Mouse (Mus musculus) neural tube, embryonic 15.5 days (tissue): ENCODE measurements around the gene Uts2r. TPM values are rescaled to one million over a fixed set of nuclear protein-coding genes. Genes with fewer than 3 reads are reported as not detected.

Source experiments
- polyA plus RNA-seq: library from polyadenylated mRNA; unstranded; fragments of >200 nt; fragmentation: Nextera tagmentation; extraction: Ambion mirVana; gene quantifications from 2 replicates; pipeline ENCODE4 v1.2.1, GENCODE M21; 2015

The Uts2r gene
- polyA plus RNA-seq, 1 experiment from 2014 or later, result 0.46 TPM

Other genes starting within 250 kb of the Uts2r start
- gene Ccdc57, start 227.4 kb upstream of the Uts2r start, polyA plus RNA-seq, result 5.9 and 6.2 TPM in 2 replicates
- 11.3 and 15.3 TPM in 2 replicates for gene Slc16a3, start 211.8 kb upstream of the Uts2r start, polyA plus RNA-seq
- 126 and 130 TPM in 2 replicates for gene Csnk1d, start 168.9 kb upstream of the Uts2r start, polyA plus RNA-seq
- gene Cd7, start 120.9 kb upstream of the Uts2r start, polyA plus RNA-seq, result 5.2 TPM in 1 of 2 replicates, not detected in the other
- not detected in 2 replicates for gene Sectm1b, start 96.7 kb upstream of the Uts2r start, polyA plus RNA-seq
- 0.98 TPM in 1 of 2 replicates, not detected in the other for gene Sectm1a, start 79.1 kb upstream of the Uts2r start, polyA plus RNA-seq
- not detected in 2 replicates for gene Tex19.2, start 41.6 kb upstream of the Uts2r start, polyA plus RNA-seq
- gene Tex19.1, start 14.1 kb upstream of the Uts2r start, polyA plus RNA-seq, result not detected in 2 replicates
- 28.9 and 35.1 TPM in 2 replicates for gene Hexdc, start 44.2 kb downstream of the Uts2r start, polyA plus RNA-seq
- gene Ogfod3, start 44.4 kb downstream of the Uts2r start, polyA plus RNA-seq, result 26.8 and 31.7 TPM in 2 replicates
- 35.7 and 38.9 TPM in 2 replicates for gene Cybc1, start 69.1 kb downstream of the Uts2r start, polyA plus RNA-seq
- gene Narf, start 77.0 kb downstream of the Uts2r start, polyA plus RNA-seq, result 85.9 and 99.1 TPM in 2 replicates
- 11.4 and 12.8 TPM in 2 replicates for gene Foxk2, start 99.7 kb downstream of the Uts2r start, polyA plus RNA-seq
- 84.2 and 86.4 TPM in 2 replicates for gene Wdr45b, start 194.2 kb downstream of the Uts2r start, polyA plus RNA-seq
- gene Rab40b, start 228.0 kb downstream of the Uts2r start, polyA plus RNA-seq, result 15.5 and 18.4 TPM in 2 replicates